Mouse (Mus musculus) liver, embryonic 12.5 days (tissue): ENCODE data around the gene Nrde2. TPM values are rescaled to one million over a fixed set of nuclear protein-coding genes. Genes with fewer than 3 reads are reported as not detected.
"Not testable (repeated sequence)": the region's sequence is repeated elsewhere in the genome, so short reads cannot be mapped to it uniquely, and the experiment has no call there.

Source experiments
- ATAC-seq: fragments of 200-750 bp; cut with Nextera tagmentation; 2 replicates; pipeline ENCODE4 v1.8.0; 2017; ENCODE audit warnings: moderate number of reproducible peaks, mild to moderate bottlenecking, moderate library complexity
- H3K27ac ChIP-seq: fragments of 300-500 bp; sonication (generic); 2 replicates; pipeline ENCODE4 v1.5.1; 2016; ENCODE audit warnings: mild to moderate bottlenecking
- H3K27me3 ChIP-seq: fragments of 300-500 bp; sonication (generic); replicated peaks from 2 replicates; pipeline ENCODE4 v1.6.1; 2016; ENCODE audit warnings: mild to moderate bottlenecking, moderate library complexity
- H3K36me3 ChIP-seq: fragments of 300-500 bp; sonication (generic); 2 replicates; pipeline ENCODE4 v1.6.1; 2016; ENCODE audit warnings: mild to moderate bottlenecking, moderate library complexity
- H3K4me1 ChIP-seq: fragments of 300-500 bp; sonication (generic); 2 replicates; pipeline ENCODE4 v1.6.1; 2016
- H3K4me2 ChIP-seq: fragments of 300-500 bp; sonication (generic); 2 replicates; pipeline ENCODE4 v1.6.1; 2016; ENCODE audit warnings: mild to moderate bottlenecking, moderate library complexity
- H3K4me3 ChIP-seq: fragments of 300-500 bp; sonication (generic); 2 replicates; pipeline ENCODE4 v1.5.1; 2016; ENCODE audit warnings: mild to moderate bottlenecking, moderate library complexity
- H3K9ac ChIP-seq: fragments of 300-500 bp; sonication (generic); 2 replicates; pipeline ENCODE4 v1.6.1; 2016; ENCODE audit warnings: mild to moderate bottlenecking, moderate library complexity
- H3K9me3 ChIP-seq: fragments of 300-500 bp; sonication (generic); replicated peaks from 2 replicates; pipeline ENCODE4 v1.6.1; 2016; ENCODE audit warnings: mild to moderate bottlenecking, moderate library complexity
- WGBS: fragments of 180-500 bp; shearing (Covaris S2); methylation state at CpG from one replicate; pipeline ENCODE4 v1.1.7; 2016; ENCODE audit not compliant: insufficient replicate concordance; 5-methylcytosine and 5-hydroxymethylcytosine counted together
- polyA plus RNA-seq: library from polyadenylated mRNA; unstranded; fragments of >200 nt; fragmentation: Nextera tagmentation; extraction: Ambion mirVana; gene quantifications from 2 replicates; pipeline ENCODE4 v1.2.1, GENCODE M21; 2016

Nrde2 gene
- polyA plus RNA-seq, 1 experiment from 2014 or later = 8.6 TPM

GRCm38 (mm10) chr12:100194181-100194580 lies 34.7 kb upstream of the Nrde2 start:
- 74% methylated on average over 1 of the region's 1 CpGs for WGBS
- no peak for ATAC-seq

GRCm38 (mm10) chr12:100190802-100191201 lies 31.3 kb upstream of the Nrde2 start:
- H3K4me3 ChIP-seq = no peak overlapping the region
- no peak overlapping the region for H3K4me2 ChIP-seq
- no peak for ATAC-seq
- H3K4me1 ChIP-seq = peaks cover 34% of the 10 kb centered on the region
- H3K27ac ChIP-seq = no peak overlapping the region
- H3K9ac ChIP-seq = no peak overlapping the region
- H3K36me3 ChIP-seq = no peaks in the 10 kb centered on the region
- H3K9me3 ChIP-seq = no peaks in the 10 kb centered on the region
- 63% methylated on average over 6 of the region's 6 CpGs for WGBS
- H3K27me3 ChIP-seq = no peaks in the 10 kb centered on the region

More at GRCm38 (mm10) chr12:100194181-100194580, 34.7 kb upstream of the Nrde2 start:
- H3K27me3 ChIP-seq = no peaks in the 10 kb centered on the region; the same call in 1 of the 2 replicates
- no peak overlapping the region for H3K4me2 ChIP-seq
- H3K9ac ChIP-seq = no peak overlapping the region
- H3K36me3 ChIP-seq = no peaks in the 10 kb centered on the region
- H3K4me1 ChIP-seq = peaks cover 28% of the 10 kb centered on the region
- no peak overlapping the region for H3K27ac ChIP-seq
- H3K9me3 ChIP-seq = no peaks in the 10 kb centered on the region
- H3K4me3 ChIP-seq = no peak overlapping the region

- H3K27ac ChIP-seq = peak overlapping the region; percentile 93
- no peak for ATAC-seq
- H3K4me3 ChIP-seq = peak overlapping the region; percentile 76
- no peaks in the 10 kb centered on the region for H3K36me3 ChIP-seq
- H3K4me1 ChIP-seq = peaks cover 36% of the 10 kb centered on the region
- WGBS = 4% methylated on average over 29 of the region's 29 CpGs
- H3K27me3 ChIP-seq = no peaks in the 10 kb centered on the region
- peak overlapping the region; percentile 78 for H3K9ac ChIP-seq
- peaks cover 1% of the 10 kb centered on the region; the same call in 1 of the 2 replicates for H3K9me3 ChIP-seq
- H3K4me2 ChIP-seq = peak overlapping the region; percentile 96
These were observed 28.4 kb upstream of the Nrde2 start for GRCm38 (mm10) chr12:100187756-100188430.

- Histone ChIP-seq H3K4me1 (peaks cover 33% of the 10 kb centered on the region), H3K9me3 (peaks cover 3% of the 10 kb centered on the region; the same call in 1 of the 2 replicates), H3K27me3 (no peaks in the 10 kb centered on the region), H3K4me3 (peak overlapping the region; percentile 76), H3K9ac (peak overlapping the region; percentile 79), H3K36me3 (no peaks in the 10 kb centered on the region), H3K27ac (peak overlapping the region; percentile 93), H3K4me2 (peak overlapping the region; percentile 96)
- ATAC-seq = peak; percentile 100
- under 1% methylated on average over 52 of the region's 52 CpGs for WGBS
These were observed 27.7 kb upstream of the Nrde2 start for GRCm38 (mm10) chr12:100187013-100187755.

GRCm38 (mm10) chr12:100186376-100186775 lies 26.9 kb upstream of the Nrde2 start:
- 31% methylated on average over 6 of the region's 6 CpGs for WGBS
- Histone ChIP-seq H3K36me3 (no peaks in the 10 kb centered on the region), H3K27me3 (no peaks in the 10 kb centered on the region), H3K4me1 (peaks cover 27% of the 10 kb centered on the region), H3K9me3 (peaks cover 3% of the 10 kb centered on the region; the same call in 1 of the 2 replicates), H3K27ac (peak overlapping the region; percentile 93), H3K9ac (peak overlapping the region; percentile 79), H3K4me2 (peak overlapping the region; percentile 96), H3K4me3 (peak overlapping the region; percentile 76)
- no peak for ATAC-seq

- WGBS = 37% methylated on average over 7 of the region's 7 CpGs
- ATAC-seq = no peak
- no peak overlapping the region for H3K27ac ChIP-seq
- no peak overlapping the region for H3K9ac ChIP-seq
- H3K4me3 ChIP-seq = no peak overlapping the region
- H3K36me3 ChIP-seq = no peaks in the 10 kb centered on the region
- H3K27me3 ChIP-seq = no peaks in the 10 kb centered on the region
- H3K4me2 ChIP-seq = peak overlapping the region; percentile 96
- H3K4me1 ChIP-seq = peaks cover 27% of the 10 kb centered on the region
- peaks cover 3% of the 10 kb centered on the region; the same call in 1 of the 2 replicates for H3K9me3 ChIP-seq
These were observed 26.4 kb upstream of the Nrde2 start for GRCm38 (mm10) chr12:100185897-100186296.

- H3K4me1 ChIP-seq = peaks cover 27% of the 10 kb centered on the region
- H3K36me3 ChIP-seq, H3K27ac ChIP-seq, H3K27me3 ChIP-seq, H3K9ac ChIP-seq, H3K4me3 ChIP-seq, H3K9me3 ChIP-seq, H3K4me2 ChIP-seq, ATAC-seq: not testable (repeated sequence)
- WGBS = 87% methylated on average over 2 of the region's 2 CpGs
These were observed 25.5 kb upstream of the Nrde2 start for GRCm38 (mm10) chr12:100184976-100185375.

GRCm38 (mm10) chr12:100183970-100184369 lies 24.5 kb upstream of the Nrde2 start:
- Histone ChIP-seq H3K9ac (no peak overlapping the region), H3K4me3 (no peak overlapping the region), H3K27me3 (no peaks in the 10 kb centered on the region; the same call in 1 of the 2 replicates), H3K9me3 (peaks cover 3% of the 10 kb centered on the region; the same call in 1 of the 2 replicates), H3K4me2 (no peak overlapping the region), H3K36me3 (no peaks in the 10 kb centered on the region), H3K4me1 (peaks cover 27% of the 10 kb centered on the region), H3K27ac (no peak overlapping the region)
- 32% methylated on average over 5 of the region's 5 CpGs for WGBS
- no peak for ATAC-seq

- H3K4me1 ChIP-seq = peaks cover 18% of the 10 kb centered on the region
- no peak overlapping the region for H3K27ac ChIP-seq
- no peak overlapping the region for H3K4me3 ChIP-seq
- 76% methylated on average over 2 of the region's 2 CpGs for WGBS
- ATAC-seq = no peak
- no peaks in the 10 kb centered on the region; the same call in 1 of the 2 replicates for H3K27me3 ChIP-seq
- no peak overlapping the region for H3K4me2 ChIP-seq
- H3K9ac ChIP-seq = no peak overlapping the region
- H3K9me3 ChIP-seq = peaks cover 3% of the 10 kb centered on the region; the same call in 1 of the 2 replicates
- H3K36me3 ChIP-seq = no peaks in the 10 kb centered on the region
These were observed 23.2 kb upstream of the Nrde2 start for GRCm38 (mm10) chr12:100182676-100183075.

GRCm38 (mm10) chr12:100180802-100181201 lies 21.3 kb upstream of the Nrde2 start:
- Histone ChIP-seq H3K4me2 (no peak overlapping the region), H3K9me3 (peaks cover 3% of the 10 kb centered on the region; the same call in 1 of the 2 replicates), H3K4me3 (no peak overlapping the region), H3K36me3 (no peaks in the 10 kb centered on the region), H3K27me3 (no peaks in the 10 kb centered on the region; the same call in 1 of the 2 replicates), H3K9ac (no peak overlapping the region), H3K4me1 (peaks cover 10% of the 10 kb centered on the region), H3K27ac (no peak overlapping the region)
- no peak for ATAC-seq
- 69% methylated on average over 13 of the region's 13 CpGs for WGBS

GRCm38 (mm10) chr12:100178898-100179440 lies 19.5 kb upstream of the Nrde2 start:
- no peaks in the 10 kb centered on the region for H3K36me3 ChIP-seq
- no peak overlapping the region for H3K4me2 ChIP-seq
- H3K4me1 ChIP-seq = peaks cover under 1% of the 10 kb centered on the region; the same call in 1 of the 2 replicates
- H3K9me3 ChIP-seq = peaks cover 3% of the 10 kb centered on the region; the same call in 1 of the 2 replicates
- H3K9ac ChIP-seq = no peak overlapping the region
- ATAC-seq = no peak
- H3K27ac ChIP-seq = no peak overlapping the region
- 48% methylated on average over 6 of the region's 6 CpGs for WGBS
- no peak overlapping the region for H3K4me3 ChIP-seq
- H3K27me3 ChIP-seq = no peaks in the 10 kb centered on the region; the same call in 1 of the 2 replicates
